Mouse (Mus musculus) midbrain, embryonic 11.5 days (tissue): Measurements from ENCODE around the gene Tmbim6. TPM values are rescaled to one million over a fixed set of nuclear protein-coding genes. Genes with fewer than 3 reads are reported as not detected.
A peak's percentile ranks its signal among the peaks of the same experiment; 100 is the strongest.
"Not testable (repeated sequence)": the region's sequence is repeated elsewhere in the genome, so short reads cannot be mapped to it uniquely, and the experiment has no call there.

ENCODE experiments used
- ATAC-seq: fragments of 200-750 bp; cut with Nextera tagmentation; 2 replicates; pipeline ENCODE4 v1.8.0; 2017; ENCODE audit warnings: moderate TSS enrichment, moderate library complexity; ENCODE audit not compliant: low FRiP score
- DNase-seq: peaks from one replicate; pipeline ENCODE4 v3.0.0; 2015; ENCODE audit warnings: low spot score; ENCODE audit errors: missing footprints
- H3K27ac ChIP-seq: fragments of 300-500 bp; sonication (generic); 2 replicates; pipeline ENCODE4 v1.5.1; 2014; ENCODE audit warnings: low read depth, low read length
- H3K27me3 ChIP-seq: fragments of 300-500 bp; sonication (generic); 2 replicates; pipeline ENCODE4 v1.6.1; 2014; ENCODE audit warnings: mild to moderate bottlenecking, low read length, moderate library complexity, mixed read lengths; ENCODE audit not compliant: control insufficient read depth, insufficient read depth
- H3K36me3 ChIP-seq: fragments of 300-500 bp; sonication (generic); 2 replicates; pipeline ENCODE4 v1.6.1; 2014; ENCODE audit warnings: mild to moderate bottlenecking, low read length, moderate library complexity, mixed read lengths; ENCODE audit not compliant: control insufficient read depth, insufficient read depth
- H3K4me1 ChIP-seq: fragments of 300-500 bp; sonication (generic); 2 replicates; pipeline ENCODE4 v1.6.1; 2014; ENCODE audit warnings: low read length; ENCODE audit not compliant: control insufficient read depth, insufficient read depth
- H3K4me2 ChIP-seq: fragments of 300-500 bp; sonication (generic); 2 replicates; pipeline ENCODE4 v1.6.1; 2014; ENCODE audit warnings: mild to moderate bottlenecking, moderate library complexity
- H3K4me3 ChIP-seq: fragments of 300-500 bp; sonication (generic); 2 replicates; pipeline ENCODE4 v1.5.1; 2014; ENCODE audit warnings: low read depth, low read length
- H3K9ac ChIP-seq: fragments of 300-500 bp; sonication (generic); 2 replicates; pipeline ENCODE4 v1.6.1; 2014; ENCODE audit warnings: low read length
- H3K9me3 ChIP-seq: fragments of 300-500 bp; sonication (generic); 2 replicates; pipeline ENCODE4 v1.6.1; 2016; ENCODE audit warnings: low read length; ENCODE audit not compliant: control insufficient read depth
- WGBS: fragments of 180-500 bp; shearing (Covaris S2); extraction: QIAGEN DNeasy Blood & Tissue Kit; methylation state at CpG from one replicate; pipeline ENCODE4 v1.1.7; 2014; 5-methylcytosine and 5-hydroxymethylcytosine counted together
- polyA plus RNA-seq: library from polyadenylated mRNA; unstranded; fragments of >200 nt; fragmentation: Nextera tagmentation; extraction: Ambion mirVana; gene quantifications from 2 replicates; pipeline ENCODE4 v1.2.1, GENCODE M21; 2014

Gene Tmbim6
- polyA plus RNA-seq, 1 experiment from 2014 or later, result 248 TPM

- H3K27me3 ChIP-seq, H3K4me2 ChIP-seq, H3K36me3 ChIP-seq, H3K27ac ChIP-seq, H3K9ac ChIP-seq, H3K9me3 ChIP-seq, H3K4me3 ChIP-seq, H3K4me1 ChIP-seq, DNase-seq, ATAC-seq: not testable (repeated sequence)
- WGBS, result 89% methylated on average over 10 of the region's 10 CpGs
Observed at GRCm38 (mm10) chr15:99446136-99446535, 53.5 kb downstream of the Tmbim6 start.

DNA sequence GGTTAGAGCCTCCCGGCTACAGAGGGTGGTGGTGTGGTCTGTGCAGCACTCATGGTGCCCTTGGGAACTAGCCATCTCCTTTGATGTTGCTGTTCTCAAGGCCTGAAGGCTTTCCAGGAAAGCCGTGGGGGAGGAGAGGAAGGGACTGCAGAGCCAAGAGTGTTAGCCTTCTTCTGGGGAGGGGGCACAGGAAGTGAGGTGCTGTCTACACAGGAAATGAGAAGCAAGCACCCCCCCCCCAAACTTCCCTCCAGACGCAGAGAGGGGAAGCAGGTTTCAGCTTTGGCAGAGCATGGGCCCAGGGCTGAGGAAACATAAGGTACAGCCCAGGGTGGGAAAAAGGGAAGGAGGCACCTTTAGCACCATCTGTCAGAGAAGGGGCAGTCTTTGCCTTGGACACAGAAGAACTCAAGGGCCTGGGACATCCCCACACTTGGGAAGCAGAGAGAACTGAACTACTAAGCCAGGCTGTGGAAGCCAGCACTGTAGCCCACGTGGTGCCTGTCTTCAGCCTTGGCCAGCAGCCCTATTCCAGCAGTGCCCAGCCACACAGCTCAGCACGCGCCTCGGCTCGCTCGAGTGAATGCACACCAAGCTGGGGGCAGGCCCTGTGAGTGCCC lies 56.6 kb downstream of the Tmbim6 start:
- H3K27ac ChIP-seq, result no peak overlapping the region
- no peak overlapping the region for H3K9ac ChIP-seq

GRCm38 (mm10) chr15:99449751-99450280 lies 57.1 kb downstream of the Tmbim6 start:
- 88% methylated on average over 8 of the region's 8 CpGs for WGBS
- Histone ChIP-seq H3K4me3 (no peak overlapping the region), H3K27ac (no peak overlapping the region), H3K9ac (no peak overlapping the region), H3K36me3 (no peaks in the 10 kb centered on the region), H3K4me1 (peaks cover 3% of the 10 kb centered on the region; the same call in 1 of the 2 replicates), H3K4me2 (no peak overlapping the region), H3K27me3 (no peaks in the 10 kb centered on the region), H3K9me3 (no peaks in the 10 kb centered on the region)
- ATAC-seq, result no peak
- DNase-seq, result no peak

More for the DNA sequence above, 56.6 kb downstream of the Tmbim6 start:
- no peak overlapping the region for H3K4me3 ChIP-seq
- H3K9me3 ChIP-seq, result no peaks in the 10 kb centered on the region
- H3K4me1 ChIP-seq, result peaks cover 3% of the 10 kb centered on the region; the same call in 1 of the 2 replicates
- no peak for ATAC-seq
- no peaks in the 10 kb centered on the region for H3K36me3 ChIP-seq
- no peak overlapping the region for H3K4me2 ChIP-seq
- WGBS, result 85% methylated on average over 9 of the region's 9 CpGs
- H3K27me3 ChIP-seq, result no peaks in the 10 kb centered on the region
- no peak for DNase-seq

- Histone ChIP-seq H3K9ac (no peak overlapping the region), H3K4me3 (no peak overlapping the region), H3K27me3 (no peaks in the 10 kb centered on the region), H3K9me3 (no peaks in the 10 kb centered on the region), H3K27ac (no peak overlapping the region), H3K4me1 (peaks cover 13% of the 10 kb centered on the region), H3K36me3 (no peaks in the 10 kb centered on the region), H3K4me2 (no peak overlapping the region)
- 79% methylated on average over 11 of the region's 11 CpGs for WGBS
- ATAC-seq (no peak), DNase-seq (peak; percentile 54)
Observed at GRCm38 (mm10) chr15:99453153-99453900, 60.6 kb downstream of the Tmbim6 start.

DNA sequence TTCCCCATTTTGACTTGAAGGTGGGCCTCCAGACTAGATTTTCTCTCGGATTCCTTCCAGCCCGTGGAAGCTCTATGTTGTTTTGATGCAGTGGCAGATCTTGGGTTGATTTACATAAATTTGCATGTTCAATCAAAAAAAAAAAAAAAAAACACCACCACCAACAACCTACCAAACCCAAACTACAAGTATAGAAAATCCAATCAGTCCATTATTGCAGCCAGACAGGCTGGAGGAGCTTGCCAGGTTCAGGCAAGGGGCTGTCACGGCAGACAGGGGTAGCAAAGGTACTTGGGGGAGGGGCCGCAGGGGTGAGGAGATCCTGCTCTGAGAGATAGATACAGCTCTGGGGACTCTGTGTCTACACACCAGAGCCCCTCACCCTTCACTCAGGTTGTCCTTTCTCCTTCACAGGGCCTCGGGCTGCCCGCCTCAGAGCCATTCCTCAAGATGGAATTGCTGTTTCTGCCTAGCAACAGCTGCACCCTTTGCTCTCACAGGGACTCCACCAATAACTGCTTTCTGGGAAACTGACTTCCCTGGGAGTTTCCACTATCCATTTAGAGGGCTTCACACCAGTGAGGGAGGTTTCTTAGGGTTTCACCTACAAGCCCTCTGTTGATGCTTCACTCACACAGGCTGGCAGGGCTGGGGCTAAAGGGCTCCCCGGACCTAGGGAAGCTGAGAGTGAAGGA lies 62.0 kb downstream of the Tmbim6 start:
- Histone ChIP-seq H3K27ac (no peak overlapping the region), H3K4me2 (no peak overlapping the region), H3K9me3 (no peaks in the 10 kb centered on the region), H3K36me3 (no peaks in the 10 kb centered on the region), H3K4me1 (peaks cover 15% of the 10 kb centered on the region), H3K27me3 (no peaks in the 10 kb centered on the region), H3K4me3 (no peak overlapping the region), H3K9ac (no peak overlapping the region)
- ATAC-seq (no peak), DNase-seq (peak; percentile 60)
- 84% methylated on average over 7 of the region's 7 CpGs for WGBS

- ATAC-seq, result no peak
- peak; percentile 44 for DNase-seq
- Histone ChIP-seq H3K4me1 (peaks cover 15% of the 10 kb centered on the region), H3K27me3 (no peaks in the 10 kb centered on the region), H3K36me3 (no peaks in the 10 kb centered on the region), H3K9me3 (no peaks in the 10 kb centered on the region), H3K27ac (no peak overlapping the region), H3K4me2 (no peak overlapping the region), H3K4me3 (no peak overlapping the region), H3K9ac (no peak overlapping the region)
- 83% methylated on average over 3 of the region's 3 CpGs for WGBS
Observed at GRCm38 (mm10) chr15:99455415-99455814, 62.7 kb downstream of the Tmbim6 start.

- 23% methylated on average over 7 of the region's 7 CpGs for WGBS
- H3K4me3 ChIP-seq, result peak overlapping the region; percentile 87
Observed at GRCm38 (mm10) chr15:99456338-99456962, 63.8 kb downstream of the Tmbim6 start.

DNA sequence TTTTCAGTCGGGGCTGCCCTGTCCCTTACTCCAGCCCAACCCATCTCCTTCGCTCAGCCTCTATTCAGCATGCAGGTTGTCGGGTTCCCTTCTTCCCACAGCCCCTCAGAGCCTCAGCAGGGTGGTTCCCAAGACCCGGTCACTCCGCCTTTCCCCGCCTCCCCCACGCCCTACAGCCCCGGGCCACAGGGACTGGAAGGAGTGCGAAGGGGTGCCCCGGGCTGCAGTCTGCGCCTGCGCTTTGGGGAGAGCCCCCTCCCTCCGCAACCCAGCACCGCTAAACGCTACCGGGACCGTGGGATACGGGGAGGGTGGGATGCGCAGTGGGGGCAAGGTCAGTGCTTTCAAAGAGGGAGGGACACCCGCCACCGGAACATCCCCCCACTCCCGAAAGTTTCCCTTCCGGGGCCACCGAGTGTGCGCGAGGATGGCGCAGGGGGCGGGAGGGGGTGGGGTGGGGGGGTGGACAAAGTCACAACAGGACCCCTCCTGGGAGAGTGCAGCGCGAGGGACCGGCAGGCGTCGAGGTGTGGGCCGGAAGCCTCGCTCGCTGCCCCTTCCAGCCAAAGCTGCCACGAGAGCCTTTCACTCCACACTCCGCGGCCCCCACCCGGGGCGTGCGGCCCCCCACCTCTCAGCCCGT lies 64.4 kb downstream of the Tmbim6 start:
- Histone ChIP-seq H3K27ac (peak overlapping the region; percentile 58), H3K9me3 (no peaks in the 10 kb centered on the region), H3K4me1 (peaks cover 15% of the 10 kb centered on the region), H3K27me3 (no peaks in the 10 kb centered on the region), H3K9ac (peak overlapping the region; percentile 74), H3K4me2 (peak overlapping the region; percentile 74), H3K36me3 (no peaks in the 10 kb centered on the region), H3K4me3 (peak overlapping the region; percentile 87)
- WGBS, result under 1% methylated on average over 40 of the region's 43 CpGs
- ATAC-seq (peak; percentile 78), DNase-seq (peak; percentile 95)

More at GRCm38 (mm10) chr15:99456338-99456962, 63.8 kb downstream of the Tmbim6 start:
- H3K36me3 ChIP-seq, result no peaks in the 10 kb centered on the region
- no peaks in the 10 kb centered on the region for H3K9me3 ChIP-seq
- H3K4me1 ChIP-seq, result peaks cover 15% of the 10 kb centered on the region
- H3K4me2 ChIP-seq, result peak overlapping the region; percentile 74
- no peaks in the 10 kb centered on the region for H3K27me3 ChIP-seq
- DNase-seq, result no peak
- peak overlapping the region; percentile 25; the same call in 1 of the 2 replicates for H3K27ac ChIP-seq
- peak overlapping the region; percentile 74 for H3K9ac ChIP-seq
- no peak for ATAC-seq
